Mouse (Mus musculus) heart, embryonic 13.5 days (tissue): ENCODE data around the gene Gm10188. TPM values are rescaled to one million over a fixed set of nuclear protein-coding genes. Genes with fewer than 3 reads are reported as not detected.

Experiments used
- ATAC-seq: fragments of 200-750 bp; cut with Nextera tagmentation; 2 replicates; pipeline ENCODE4 v1.8.0; 2017; ENCODE audit warnings: moderate TSS enrichment; ENCODE audit not compliant: insufficient number of reproducible peaks, low FRiP score, low TSS enrichment; ENCODE audit errors: extremely low read depth
- H3K27ac ChIP-seq: fragments of 300-500 bp; sonication (generic); replicated peaks from 2 replicates; pipeline ENCODE4 v1.5.1; 2015; ENCODE audit warnings: moderate library complexity, mild to moderate bottlenecking, inconsistent platforms
- H3K27me3 ChIP-seq: fragments of 300-500 bp; sonication (generic); replicated peaks from 2 replicates; pipeline ENCODE4 v1.6.1; 2015; ENCODE audit warnings: mild to moderate bottlenecking, inconsistent platforms
- H3K36me3 ChIP-seq: fragments of 300-500 bp; sonication (generic); 2 replicates; pipeline ENCODE4 v1.6.1; 2015; ENCODE audit warnings: mild to moderate bottlenecking, inconsistent platforms
- H3K4me1 ChIP-seq: fragments of 300-500 bp; sonication (generic); 2 replicates; pipeline ENCODE4 v1.6.1; 2015; ENCODE audit warnings: inconsistent platforms
- H3K4me2 ChIP-seq: fragments of 300-500 bp; sonication (generic); 2 replicates; pipeline ENCODE4 v1.6.1; 2015; ENCODE audit warnings: inconsistent platforms, mild to moderate bottlenecking, moderate library complexity
- H3K4me3 ChIP-seq: fragments of 300-500 bp; sonication (generic); 2 replicates; pipeline ENCODE4 v1.5.1; 2015; ENCODE audit warnings: moderate library complexity, mild to moderate bottlenecking, inconsistent platforms
- H3K9ac ChIP-seq: fragments of 300-500 bp; sonication (generic); 2 replicates; pipeline ENCODE4 v1.6.1; 2015; ENCODE audit warnings: inconsistent platforms, mild to moderate bottlenecking, moderate library complexity
- H3K9me3 ChIP-seq: fragments of 300-500 bp; sonication (generic); 2 replicates; pipeline ENCODE4 v1.6.1; 2016; ENCODE audit warnings: inconsistent platforms
- WGBS: fragments of 180-500 bp; shearing (Covaris S2); methylation state at CpG from one replicate; pipeline ENCODE4 v1.1.7; 2015; ENCODE audit warnings: mixed read lengths; 5-methylcytosine and 5-hydroxymethylcytosine counted together
- polyA plus RNA-seq: library from polyadenylated mRNA; unstranded; fragments of >200 nt; fragmentation: Nextera tagmentation; extraction: Ambion mirVana; gene quantifications from 2 replicates; pipeline ENCODE4 v1.2.1, GENCODE M21; 2015

The Gm10188 gene
- polyA plus RNA-seq, 1 experiment from 2014 or later = not detected

GRCm38 (mm10) chr1:132222166-132222565, 7.4 kb downstream of the Gm10188 start:
- 37% methylated on average over 6 of the region's 6 CpGs for WGBS
- Histone ChIP-seq H3K4me1 (0 out of 2 replicates have a peak, but pooled peaks cover 3% of the 10 kb centered on the region), H3K27me3 (peaks cover 33% of the 10 kb centered on the region), H3K9ac (no peak overlapping the region), H3K36me3 (no peaks in the 10 kb centered on the region), H3K9me3 (no peaks in the 10 kb centered on the region), H3K27ac (no peak overlapping the region), H3K4me2 (no peak overlapping the region), H3K4me3 (no peak overlapping the region)
- ATAC-seq = no peak

GRCm38 (mm10) chr1:132221627-132222026, 7.9 kb downstream of the Gm10188 start:
- H3K9me3 ChIP-seq = no peaks in the 10 kb centered on the region
- no peak overlapping the region for H3K4me2 ChIP-seq
- no peak overlapping the region for H3K27ac ChIP-seq
- H3K36me3 ChIP-seq = no peaks in the 10 kb centered on the region
- 0 out of 2 replicates have a peak, but pooled peaks cover 3% of the 10 kb centered on the region for H3K4me1 ChIP-seq
- no peak overlapping the region for H3K4me3 ChIP-seq
- no peak for ATAC-seq
- WGBS = 17% methylated on average over 2 of the region's 2 CpGs
- H3K9ac ChIP-seq = no peak overlapping the region
- H3K27me3 ChIP-seq = peaks cover 33% of the 10 kb centered on the region

- H3K27ac ChIP-seq = no peak overlapping the region
- H3K27me3 ChIP-seq = peaks cover 56% of the 10 kb centered on the region
- H3K4me2 ChIP-seq = no peak overlapping the region
- H3K9ac ChIP-seq = no peak overlapping the region
- no peaks in the 10 kb centered on the region for H3K9me3 ChIP-seq
- no peaks in the 10 kb centered on the region for H3K36me3 ChIP-seq
- peaks cover 12% of the 10 kb centered on the region for H3K4me1 ChIP-seq
- WGBS = 49% methylated on average over 3 of the region's 3 CpGs
- H3K4me3 ChIP-seq = no peak overlapping the region
- ATAC-seq = no peak
Observed at GRCm38 (mm10) chr1:132216276-132216675, 13.3 kb downstream of the Gm10188 start.

GRCm38 (mm10) chr1:132213076-132213475, 16.5 kb downstream of the Gm10188 start:
- H3K4me1 ChIP-seq = peaks cover 16% of the 10 kb centered on the region
- H3K9me3 ChIP-seq = no peaks in the 10 kb centered on the region
- H3K36me3 ChIP-seq = no peaks in the 10 kb centered on the region
- no peak overlapping the region for H3K4me3 ChIP-seq
- peaks cover 70% of the 10 kb centered on the region for H3K27me3 ChIP-seq
- no peak overlapping the region for H3K27ac ChIP-seq
- no peak overlapping the region for H3K4me2 ChIP-seq
- 48% methylated on average over 6 of the region's 6 CpGs for WGBS
- H3K9ac ChIP-seq = no peak overlapping the region
- no peak for ATAC-seq

- peak overlapping the region; percentile 42 for H3K9ac ChIP-seq
- 4% methylated on average over 20 of the region's 20 CpGs for WGBS
Observed at GRCm38 (mm10) chr1:132212218-132212617, 17.3 kb downstream of the Gm10188 start.

GRCm38 (mm10) chr1:132211672-132212071, 17.9 kb downstream of the Gm10188 start:
- no peak for ATAC-seq
- Histone ChIP-seq H3K27me3 (peaks cover 74% of the 10 kb centered on the region), H3K4me1 (peaks cover 19% of the 10 kb centered on the region), H3K4me2 (peak overlapping the region; percentile 58), H3K9me3 (no peaks in the 10 kb centered on the region), H3K36me3 (no peaks in the 10 kb centered on the region), H3K4me3 (0 out of 2 replicates have a peak overlapping the region, but pooled peaks have one; percentile 41), H3K27ac (no peak overlapping the region), H3K9ac (no peak overlapping the region)
- 34% methylated on average over 12 of the region's 12 CpGs for WGBS

More at GRCm38 (mm10) chr1:132212218-132212617, 17.3 kb downstream of the Gm10188 start:
- ATAC-seq = no peak
- H3K4me1 ChIP-seq = peaks cover 19% of the 10 kb centered on the region
- no peaks in the 10 kb centered on the region for H3K36me3 ChIP-seq
- peaks cover 72% of the 10 kb centered on the region for H3K27me3 ChIP-seq
- H3K4me2 ChIP-seq = peak overlapping the region; percentile 58
- H3K27ac ChIP-seq = no peak overlapping the region
- peak overlapping the region; percentile 41 for H3K4me3 ChIP-seq
- H3K9me3 ChIP-seq = no peaks in the 10 kb centered on the region

- Histone ChIP-seq H3K4me3 (no peak overlapping the region), H3K27ac (no peak overlapping the region), H3K9me3 (no peaks in the 10 kb centered on the region), H3K36me3 (no peaks in the 10 kb centered on the region), H3K4me2 (no peak overlapping the region), H3K9ac (no peak overlapping the region), H3K4me1 (peaks cover 22% of the 10 kb centered on the region), H3K27me3 (peaks cover 68% of the 10 kb centered on the region)
- 16% methylated on average over 7 of the region's 7 CpGs for WGBS
- no peak for ATAC-seq
Observed at GRCm38 (mm10) chr1:132210922-132211321, 18.6 kb downstream of the Gm10188 start.

- no peak for ATAC-seq
- no peak overlapping the region for H3K27ac ChIP-seq
- no peak overlapping the region for H3K9ac ChIP-seq
- no peaks in the 10 kb centered on the region for H3K36me3 ChIP-seq
- H3K4me2 ChIP-seq = no peak overlapping the region
- peaks cover 29% of the 10 kb centered on the region for H3K4me1 ChIP-seq
- H3K4me3 ChIP-seq = no peak overlapping the region
- H3K27me3 ChIP-seq = peaks cover 64% of the 10 kb centered on the region
- WGBS = 78% methylated on average over 10 of the region's 10 CpGs
- no peaks in the 10 kb centered on the region for H3K9me3 ChIP-seq
Observed at GRCm38 (mm10) chr1:132209400-132209799, 20.2 kb downstream of the Gm10188 start.

GRCm38 (mm10) chr1:132208154-132208553, 21.4 kb downstream of the Gm10188 start:
- Histone ChIP-seq H3K4me1 (peaks cover 29% of the 10 kb centered on the region), H3K9me3 (no peaks in the 10 kb centered on the region), H3K4me3 (no peak overlapping the region), H3K36me3 (no peaks in the 10 kb centered on the region), H3K27ac (no peak overlapping the region), H3K4me2 (no peak overlapping the region), H3K27me3 (peaks cover 68% of the 10 kb centered on the region), H3K9ac (no peak overlapping the region)
- no peak for ATAC-seq
- 8% methylated on average over 4 of the region's 4 CpGs for WGBS

- H3K36me3 ChIP-seq = no peaks in the 10 kb centered on the region
- no peak overlapping the region for H3K4me3 ChIP-seq
- WGBS = 58% methylated on average over 3 of the region's 3 CpGs
- H3K4me1 ChIP-seq = peaks cover 22% of the 10 kb centered on the region
- H3K27ac ChIP-seq = no peak overlapping the region
- no peaks in the 10 kb centered on the region for H3K9me3 ChIP-seq
- H3K9ac ChIP-seq = no peak overlapping the region
- no peak for ATAC-seq
- no peak overlapping the region for H3K4me2 ChIP-seq
- peaks cover 70% of the 10 kb centered on the region for H3K27me3 ChIP-seq
Observed at GRCm38 (mm10) chr1:132206828-132207227, 22.7 kb downstream of the Gm10188 start.

- WGBS = 37% methylated on average over 5 of the region's 5 CpGs
- H3K27ac ChIP-seq = no peak overlapping the region
- peaks cover 20% of the 10 kb centered on the region for H3K4me1 ChIP-seq
- H3K9ac ChIP-seq = no peak overlapping the region
- no peaks in the 10 kb centered on the region for H3K9me3 ChIP-seq
- H3K4me3 ChIP-seq = no peak overlapping the region
- H3K36me3 ChIP-seq = no peaks in the 10 kb centered on the region
- peaks cover 69% of the 10 kb centered on the region for H3K27me3 ChIP-seq
- no peak overlapping the region for H3K4me2 ChIP-seq
- ATAC-seq = no peak
Observed at GRCm38 (mm10) chr1:132205958-132206357, 23.6 kb downstream of the Gm10188 start.

- H3K4me3 ChIP-seq = no peak overlapping the region
- H3K27me3 ChIP-seq = peaks cover 74% of the 10 kb centered on the region
- 77% methylated on average over 5 of the region's 5 CpGs for WGBS
- no peaks in the 10 kb centered on the region for H3K9me3 ChIP-seq
- H3K27ac ChIP-seq = no peak overlapping the region
- ATAC-seq = no peak
- peaks cover 23% of the 10 kb centered on the region for H3K4me1 ChIP-seq
- no peak overlapping the region for H3K4me2 ChIP-seq
- no peak overlapping the region for H3K9ac ChIP-seq
- no peaks in the 10 kb centered on the region for H3K36me3 ChIP-seq
Observed at GRCm38 (mm10) chr1:132202771-132203170, 26.8 kb downstream of the Gm10188 start.
